Mouse (Mus musculus): Measurements from ENCODE around the gene Spata32.
A peak's percentile ranks its signal among the peaks of the same experiment; 100 is the strongest.

- no peak for TF ChIP-seq EP300 (IDR thresholded peaks at IDR 0.05; ENCODE audit: low read depth)
- TF ChIP-seq CTCF (IDR thresholded peaks at IDR 0.05; ENCODE audit: low read depth): peak; percentile 85
These were observed 14.7 kb upstream of the Spata32 start for GRCm38 (mm10) chr11:103232966-103233365.

Data from liver, postnatal 0 days (tissue).